Mouse (Mus musculus): ENCODE data around the gene Wdr25. TPM values are rescaled to one million over a fixed set of nuclear protein-coding genes. Genes with fewer than 3 reads are reported as not detected.

Gene Wdr25
- total and polyA plus RNA-seq, 3 experiments: 8.3 to 12.4 (median 10.8) TPM

DNA sequence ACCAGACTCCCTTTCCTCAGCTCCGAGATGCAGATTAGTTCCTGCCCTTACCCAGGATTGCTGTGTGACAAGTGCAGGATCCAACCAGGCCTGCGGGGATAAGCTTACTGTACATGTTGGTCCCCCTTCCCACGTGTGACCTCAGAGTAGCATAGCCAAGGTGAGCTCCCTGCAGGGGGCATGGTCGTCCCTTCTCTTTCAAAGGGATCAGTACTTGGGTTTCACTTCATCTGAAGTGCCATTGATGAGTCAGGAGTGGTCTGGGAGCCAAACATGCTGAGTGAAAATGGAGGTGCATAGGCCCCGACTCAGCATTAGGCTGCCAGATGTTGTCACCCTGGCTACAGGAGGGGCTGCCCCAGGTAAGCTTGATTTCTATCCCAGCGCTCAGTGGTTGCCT lies 91.6 kb downstream of the Wdr25 start:
- in situ Hi-C loops (cut with MboI; ENCODE audit: low pct_ligation_motif_present, low pct_unique_long_range_greater_than_20kb, low sequenced_read_pairs): no loop called here
- TF ChIP-seq ZKSCAN1 (IDR thresholded peaks at IDR 0.05; ENCODE audit: borderline replicate concordance, low read depth, low read length): no peak
- no peak for TF ChIP-seq HCFC1 (IDR thresholded peaks at IDR 0.05; ENCODE audit: low read depth, low read length)
- no peak for TF ChIP-seq TCF12 (IDR thresholded peaks at IDR 0.05; ENCODE audit: low read depth, low read length)
- TF ChIP-seq ZNF384 (IDR thresholded peaks at IDR 0.05; ENCODE audit: low read depth, low read length): no peak
- TF ChIP-seq SMC3 (IDR thresholded peaks at IDR 0.05; ENCODE audit: low read depth, low read length): no peak
- no peak for TF ChIP-seq E2F4 (IDR thresholded peaks at IDR 0.05; ENCODE audit: insufficient replicate concordance, low read depth, low read length)
- no peak for TF ChIP-seq USF2 (conservative IDR thresholded peaks at IDR 0.05; ENCODE audit: low read depth, low read length)
- TF ChIP-seq CTCF (conservative IDR thresholded peaks at IDR 0.05 in 1 of 2, IDR thresholded peaks at IDR 0.05 in 1 of 2; ENCODE audit: low read depth in 2 of 2, low read length in 2 of 2): no peak
- no peak for TF ChIP-seq SIN3A (IDR thresholded peaks at IDR 0.05; ENCODE audit: low read length)
- TF ChIP-seq PAX5 (IDR thresholded peaks at IDR 0.05; ENCODE audit: low read length): no peak
- no peak for TF ChIP-seq POLR2A (IDR thresholded peaks at IDR 0.05; ENCODE audit: low read depth, low read length)
- TF ChIP-seq ETS1 (conservative IDR thresholded peaks at IDR 0.05; ENCODE audit: low read depth, low read length): no peak
- TF ChIP-seq RAD21 (IDR thresholded peaks at IDR 0.05; ENCODE audit: low read depth, low read length): no peak
- TF ChIP-seq GABPA (IDR thresholded peaks at IDR 0.05; ENCODE audit: insufficient replicate concordance, low read depth, low read length): no peak
- TF ChIP-seq USF1 (IDR thresholded peaks at IDR 0.05; ENCODE audit: low read depth, low read length): no peak

DNA sequence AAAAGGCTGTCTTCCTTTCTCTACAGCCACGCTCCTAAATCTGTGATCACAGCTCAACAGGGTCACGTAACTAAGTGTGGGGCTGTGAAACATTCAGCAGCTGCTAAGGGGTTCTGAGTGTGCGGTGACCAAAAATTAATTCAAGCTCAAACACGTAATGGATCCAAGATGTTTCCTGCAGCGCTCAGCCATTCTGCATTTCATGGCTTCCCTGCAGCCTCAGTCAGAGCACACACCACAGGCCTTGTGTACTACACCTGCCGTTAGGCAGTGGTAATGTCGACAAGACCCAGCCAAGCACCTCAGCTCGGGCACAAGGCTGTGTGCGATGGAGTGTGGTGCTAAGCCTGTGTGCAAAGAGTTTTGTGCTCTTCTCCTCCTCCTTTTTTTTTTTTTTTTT lies 94.0 kb downstream of the Wdr25 start:
- in situ Hi-C loops (cut with MboI; ENCODE audit: low pct_ligation_motif_present, low pct_unique_long_range_greater_than_20kb, low sequenced_read_pairs): no loop called here

More for the DNA sequence above, 91.6 kb downstream of the Wdr25 start:
- Histone ChIP-seq H3K9ac (ENCODE audit: insufficient read depth, low read depth) (no peak overlapping the region), H3K79me2 (replicated peaks; ENCODE audit: control insufficient read depth, extremely low read depth, insufficient read depth, poor library complexity, severe bottlenecking) (no peaks in the 10 kb centered on the region), H3K27ac (ENCODE audit: insufficient read depth, low read depth) (no peak overlapping the region), H3K9me3 (replicated peaks; ENCODE audit: low read length) (no peaks in the 10 kb centered on the region), H3K36me3 (replicated peaks in 1 of 2; ENCODE audit: control insufficient read depth in 1 of 2, insufficient read depth in 1 of 2, low read length in 1 of 2) (peaks cover 0 to 38% of the 10 kb centered on the region in 2 experiments), H3K27me3 (replicated peaks) (no peaks in the 10 kb centered on the region), H3K4me3 (replicated peaks in 1 of 3; ENCODE audit: low read depth in 2 of 3, low read length in 2 of 3, poor library complexity in 1 of 3) (no peak overlapping the region), H3K4me1 (ENCODE audit: control insufficient read depth in 1 of 2, insufficient read depth in 2 of 2) (peaks cover 0 to 28% of the 10 kb centered on the region in 2 experiments; a peak in 2 of 4 replicates), H3K4me2 (ENCODE audit: insufficient read depth, low read depth, poor library complexity, severe bottlenecking) (no peak overlapping the region)
- dilution Hi-C loops (cut with MboI; ENCODE audit: extremely low pct_ligation_motif_present, extremely low pct_unique_long_range_greater_than_20kb, low sequenced_read_pairs): no loop called here
- no peak for DNase-seq (ENCODE audit: extremely low read depth)

More for the DNA sequence above, 94.0 kb downstream of the Wdr25 start:
- H3K27ac ChIP-seq (ENCODE audit: insufficient read depth, low read depth): no peak overlapping the region
- H3K9ac ChIP-seq (ENCODE audit: insufficient read depth, low read depth): no peak overlapping the region
- no peaks in the 10 kb centered on the region for H3K79me2 ChIP-seq (replicated peaks; ENCODE audit: control insufficient read depth, extremely low read depth, insufficient read depth, poor library complexity, severe bottlenecking)
- DNase-seq (ENCODE audit: extremely low read depth): no peak
- no peaks in the 10 kb centered on the region for H3K27me3 ChIP-seq (replicated peaks)
- H3K4me3 ChIP-seq (replicated peaks in 1 of 3; ENCODE audit: low read depth in 2 of 3, low read length in 2 of 3, poor library complexity in 1 of 3): no peak overlapping the region
- peaks cover 0 to 28% of the 10 kb centered on the region in 2 experiments for H3K36me3 ChIP-seq (replicated peaks in 1 of 2; ENCODE audit: control insufficient read depth in 1 of 2, insufficient read depth in 1 of 2, low read length in 1 of 2)
- no peak for TF ChIP-seq TBP (conservative IDR thresholded peaks at IDR 0.05; ENCODE audit: low read depth, low read length)
- TF ChIP-seq CHD1 (IDR thresholded peaks at IDR 0.05; ENCODE audit: low read depth, low read length): no peak
- no peak for TF ChIP-seq ZC3H11A (IDR thresholded peaks at IDR 0.05; ENCODE audit: low read depth, low read length)
- no peak for TF ChIP-seq E2F4 (IDR thresholded peaks at IDR 0.05; ENCODE audit: insufficient replicate concordance, low read depth, low read length)
- TF ChIP-seq MAX (IDR thresholded peaks at IDR 0.05; ENCODE audit: low read length): no peak
- TF ChIP-seq MAZ (IDR thresholded peaks at IDR 0.05; ENCODE audit: low read depth, low read length): no peak
- TF ChIP-seq MXI1 (IDR thresholded peaks at IDR 0.05; ENCODE audit: low read depth, low read length): no peak
- H3K4me2 ChIP-seq (ENCODE audit: insufficient read depth, low read depth, poor library complexity, severe bottlenecking): no peak overlapping the region
- H3K9me3 ChIP-seq (replicated peaks; ENCODE audit: low read length): no peaks in the 10 kb centered on the region
- dilution Hi-C loops (cut with MboI; ENCODE audit: extremely low pct_ligation_motif_present, extremely low pct_unique_long_range_greater_than_20kb, low sequenced_read_pairs): no loop called here
- H3K4me1 ChIP-seq (ENCODE audit: control insufficient read depth in 1 of 2, insufficient read depth in 2 of 2): peaks cover 0 to 37% of the 10 kb centered on the region in 2 experiments; a peak in 2 of 4 replicates
